Mouse (Mus musculus): ENCODE measurements at regions not wholly inside any gene's neighbourhood (a gene's known extent, or its start where the extent isn't known, plus 50 kb on each side); places are given as distances from the start of the nearest gene placed in this dataset.
A peak's percentile ranks its signal among the peaks of the same experiment; 100 is the strongest.

DNA sequence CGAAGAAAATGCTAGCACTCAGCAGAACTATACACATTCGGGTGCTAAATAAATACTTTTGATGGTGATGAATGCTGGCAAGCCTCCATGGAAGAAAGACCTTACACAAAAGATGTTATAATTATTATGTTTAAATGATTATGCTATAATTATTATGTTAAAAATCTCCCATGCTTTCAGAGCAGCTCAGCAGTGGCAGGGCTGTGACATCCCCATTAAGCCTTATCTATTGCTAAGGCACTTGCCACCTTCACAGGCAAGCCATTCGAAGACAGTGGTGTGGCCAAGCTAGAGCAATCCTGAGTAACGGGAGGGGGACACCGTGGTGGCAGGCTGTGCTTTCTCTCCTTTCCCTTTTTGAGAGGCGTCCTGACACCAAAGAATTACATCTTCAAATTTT, 869.9 kb downstream of the Tmem182 start:
- no peak overlapping the region for H3K27ac ChIP-seq
- no peak for TF ChIP-seq CTCF (IDR thresholded peaks at IDR 0.05)
- intact Hi-C loops (cut with DNase I) = loop anchor here (5.0 kb wide), 2 partner anchors 137 to 1022 kb away; partner anchors contain the start of gene Pou3f3
- H3K4me3 ChIP-seq = no peak overlapping the region
- no peak for DNase-seq (ENCODE audit: extremely low spot score in 1 of 2, low spot score in 2 of 2)

DNA sequence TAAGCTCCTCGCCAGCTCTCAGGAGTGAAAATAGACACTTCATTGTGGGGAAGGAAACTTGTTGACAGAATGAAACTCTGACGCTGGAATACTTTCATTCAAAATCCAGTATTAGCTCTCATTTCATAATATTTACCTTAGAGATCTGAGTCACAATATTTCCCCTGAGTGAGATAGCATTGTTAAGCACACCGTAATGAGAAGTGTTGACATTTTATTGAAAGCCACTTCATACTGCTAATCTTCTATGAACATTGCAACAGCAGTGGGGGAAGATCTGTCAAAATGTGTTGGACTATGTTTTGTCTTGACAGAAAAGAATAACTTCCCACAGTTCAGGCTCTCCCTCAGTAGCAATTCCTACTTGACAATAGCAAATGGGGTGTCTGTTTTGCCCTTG, 900.3 kb downstream of the Tmem182 start:
- TF ChIP-seq CTCF (IDR thresholded peaks at IDR 0.05) = no peak
- Histone ChIP-seq H3K27ac (no peak overlapping the region), H3K4me3 (no peak overlapping the region)
- no peak for DNase-seq (ENCODE audit: extremely low spot score in 1 of 2, low spot score in 2 of 2)
- intact Hi-C loops (cut with DNase I) = no loop called here

DNA sequence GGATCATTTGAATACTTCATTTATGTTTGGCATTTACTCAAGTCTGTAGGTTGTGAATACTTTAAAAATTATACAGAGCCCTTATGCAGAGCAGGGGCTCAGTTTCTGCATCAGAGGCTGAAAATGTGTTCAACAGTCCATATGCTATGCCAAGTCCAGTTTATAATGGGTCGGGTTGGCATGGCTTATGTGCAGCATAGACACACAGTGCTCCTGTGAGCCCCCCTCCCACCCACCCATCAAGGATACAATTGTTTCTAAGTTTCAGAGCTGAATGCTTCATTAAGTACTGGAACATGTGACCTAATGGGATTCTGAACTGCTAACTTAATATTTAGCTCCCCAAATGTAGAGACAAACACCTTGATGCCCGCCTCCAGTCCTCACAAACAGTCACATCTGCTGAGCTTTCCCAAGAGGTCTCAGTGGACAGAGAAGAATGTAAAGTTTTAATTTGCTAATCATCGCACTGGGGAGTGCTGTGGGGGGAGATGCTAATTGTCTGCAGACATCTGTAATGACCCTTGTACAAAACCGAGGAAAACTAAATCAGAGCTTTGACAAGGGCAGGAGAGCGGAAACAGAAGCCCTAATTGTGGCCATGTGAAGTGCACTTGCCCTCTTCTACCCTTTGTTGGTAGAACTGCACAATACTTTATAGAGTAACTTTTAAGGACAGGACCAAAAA, 937.4 kb downstream of the Tmem182 start:
- H3K27ac ChIP-seq = no peak overlapping the region
- TF ChIP-seq CTCF (IDR thresholded peaks at IDR 0.05) = no peak
- intact Hi-C loops (cut with DNase I) = loop anchor here (10.0 kb wide), 1 partner anchor 588 kb away; no protein-coding TSS in a partner anchor
- no peak overlapping the region for H3K4me3 ChIP-seq
- no peak for DNase-seq (ENCODE audit: extremely low spot score in 1 of 2, low spot score in 2 of 2)

GRCm38 (mm10) chr1:41743332-41743710, 937.9 kb downstream of the Tmem182 start:
- DNase-seq (ENCODE audit: extremely low spot score in 1 of 2, low spot score in 2 of 2) = no peak
- Histone ChIP-seq H3K4me3 (no peak overlapping the region), H3K27ac (no peak overlapping the region)
- TF ChIP-seq CTCF (IDR thresholded peaks at IDR 0.05) = no peak
- intact Hi-C loops (cut with DNase I) = loop anchor here (10.0 kb wide), 1 partner anchor 589 kb away; no protein-coding TSS in a partner anchor

DNA sequence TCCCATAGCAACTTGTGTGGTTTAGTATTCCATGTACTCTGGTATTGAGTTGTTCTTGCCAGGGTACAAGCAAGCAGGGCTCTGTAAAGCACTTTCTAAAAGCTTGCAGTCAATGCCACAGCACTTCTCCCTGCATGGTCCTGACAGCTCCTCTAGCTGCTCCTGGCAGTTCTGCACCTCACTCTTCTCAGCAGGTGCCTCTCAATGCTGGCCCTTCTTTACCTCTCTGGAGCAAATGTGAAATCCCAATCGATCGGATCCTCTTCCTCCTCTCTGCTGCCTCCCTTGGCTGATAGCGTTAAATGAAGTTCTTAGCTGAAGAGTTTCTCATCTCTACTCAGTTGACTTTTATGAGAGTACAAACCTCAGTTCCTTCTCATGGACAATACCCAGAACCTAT, 939.1 kb downstream of the Tmem182 start:
- TF ChIP-seq CTCF (IDR thresholded peaks at IDR 0.05) = peak; percentile 23
- no peak for DNase-seq (ENCODE audit: extremely low spot score in 1 of 2, low spot score in 2 of 2)
- intact Hi-C loops (cut with DNase I) = loop anchor here (10.0 kb wide), 1 partner anchor 590 kb away; no protein-coding TSS in a partner anchor

DNA sequence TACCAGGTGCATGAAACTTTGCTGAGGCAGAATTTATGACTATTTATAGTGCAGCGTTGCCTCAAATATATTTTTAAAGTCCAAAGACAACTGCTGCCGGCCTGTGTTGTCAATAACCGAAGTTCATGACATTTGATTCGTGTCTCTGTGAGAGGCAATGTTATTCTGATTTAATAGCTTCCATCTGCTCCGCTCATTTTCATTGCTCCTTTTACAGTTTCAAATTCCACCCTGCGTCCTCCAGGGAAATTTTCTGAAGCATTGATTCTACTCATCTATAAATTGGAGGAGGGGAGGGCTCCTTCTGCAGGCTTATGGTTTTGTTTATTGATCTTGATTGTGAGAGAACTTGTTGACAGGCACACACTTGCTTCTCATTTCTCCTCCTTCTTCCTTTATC, 936.2 kb upstream of the Pou3f3 start:
- intact Hi-C loops (cut with DNase I) = no loop called here
- H3K27ac ChIP-seq = no peak overlapping the region
- no peak overlapping the region for H3K4me3 ChIP-seq
- TF ChIP-seq CTCF (IDR thresholded peaks at IDR 0.05) = no peak
- no peak for DNase-seq (ENCODE audit: extremely low spot score in 1 of 2, low spot score in 2 of 2)

More for the DNA sequence above, 939.1 kb downstream of the Tmem182 start:
- Histone ChIP-seq H3K4me3 (no peak overlapping the region), H3K27ac (no peak overlapping the region)

Data from left cerebral cortex, adult 2 months (tissue).